Mouse (Mus musculus) spleen, postnatal 36 days (tissue): ENCODE data around the gene Slc25a12.

Experiments used
- DNase-seq, 2 experiments: peaks; one replicate each; pipeline ENCODE4 v3.0.0; 2022; ENCODE audit warnings: low spot score in 2 of 2, mixed read lengths in 1 of 2

Gene Slc25a12

DNA sequence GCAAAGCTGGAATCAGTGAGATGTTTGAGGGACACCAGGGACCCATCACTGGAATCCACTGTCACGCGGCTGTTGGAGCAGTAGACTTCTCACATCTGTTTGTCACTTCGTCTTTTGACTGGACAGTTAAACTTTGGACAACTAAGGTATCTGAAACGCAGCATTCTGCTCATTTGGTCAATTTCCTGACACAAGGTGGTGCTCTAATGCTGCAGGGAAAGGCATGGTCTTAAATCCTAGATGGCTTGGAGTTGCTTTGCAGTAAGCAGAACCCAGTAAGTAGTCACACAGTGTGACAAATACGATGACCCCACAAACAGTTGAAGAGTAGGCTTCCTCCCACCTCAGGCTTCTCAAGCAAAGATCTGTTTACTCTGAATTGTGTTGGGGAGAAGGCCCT is 116.7 kb downstream of the Slc25a12 start:
- DNase-seq, result no peak

- DNase-seq, result no peak
These were observed 119.5 kb downstream of the Slc25a12 start for GRCm38 (mm10) chr2:71248071-71248470.

DNA sequence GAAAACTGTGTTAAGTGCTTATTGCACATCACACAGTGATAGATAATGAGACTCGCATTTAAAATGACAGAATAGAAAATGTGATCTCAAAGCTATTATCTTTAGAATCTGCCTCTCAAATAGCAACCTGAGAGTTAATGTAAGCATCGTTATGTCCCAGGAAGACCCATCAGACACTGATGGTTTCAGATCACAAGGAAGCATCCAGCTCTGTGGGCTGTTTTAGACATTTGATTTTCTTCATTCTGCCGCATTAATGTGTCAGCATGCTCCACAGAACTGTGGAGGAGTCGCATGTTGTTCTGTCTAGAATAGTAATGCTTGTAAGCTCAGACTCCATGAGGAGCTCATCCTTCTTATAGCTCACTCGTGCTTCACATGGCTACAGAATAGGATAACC is 121.5 kb downstream of the Slc25a12 start:
- DNase-seq, result no peak

DNA sequence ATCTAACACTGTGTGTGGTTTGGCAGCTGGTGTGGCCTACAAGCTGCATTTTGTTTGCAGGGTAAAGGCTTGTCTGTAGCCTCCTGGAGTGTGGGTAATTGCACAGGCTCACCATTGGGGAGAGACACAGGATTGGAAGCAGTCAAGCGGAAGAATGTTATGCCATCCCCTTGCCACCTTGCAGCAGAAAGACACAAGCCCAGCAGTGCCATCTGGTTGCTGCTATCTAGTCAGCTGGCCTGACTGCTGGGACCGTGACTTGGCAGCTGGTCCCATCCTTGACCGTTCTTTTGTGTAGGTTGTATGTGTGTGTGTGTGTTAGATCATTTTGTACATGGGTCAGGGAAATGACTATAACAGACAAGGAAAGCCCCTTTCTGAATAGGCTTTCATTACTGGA is 122.1 kb downstream of the Slc25a12 start:
- no peak for DNase-seq

DNA sequence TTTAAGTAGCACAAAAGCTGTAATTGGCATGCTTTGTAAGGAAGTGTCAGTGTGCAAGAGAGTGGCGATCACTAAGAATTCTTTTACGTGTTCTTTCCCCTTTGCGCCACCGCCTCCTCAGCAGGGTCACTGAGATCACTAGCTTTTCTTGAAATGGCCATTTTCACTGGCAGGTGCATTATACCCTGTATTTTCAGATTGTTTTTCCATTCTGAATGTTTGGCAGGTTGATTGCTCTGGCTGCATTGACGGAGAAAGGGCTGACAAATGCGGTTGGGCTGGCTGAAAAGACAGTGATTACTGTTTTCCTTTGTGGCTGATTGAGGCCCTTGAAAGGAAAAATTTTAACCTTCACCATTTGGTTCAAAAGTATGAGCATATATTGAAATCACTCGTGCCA is 122.7 kb downstream of the Slc25a12 start:
- no peak for DNase-seq

GRCm38 (mm10) chr2:71243058-71243672 is 124.4 kb downstream of the Slc25a12 start:
- DNase-seq, result no peak

GRCm38 (mm10) chr2:71242180-71242579 is 125.4 kb downstream of the Slc25a12 start:
- DNase-seq, result no peak

GRCm38 (mm10) chr2:71241505-71241904 is 126.0 kb downstream of the Slc25a12 start:
- no peak for DNase-seq

GRCm38 (mm10) chr2:71236009-71236408 is 131.5 kb downstream of the Slc25a12 start:
- no peak for DNase-seq

- no peak for DNase-seq
These were observed 132.1 kb downstream of the Slc25a12 start for GRCm38 (mm10) chr2:71235420-71235819.

GRCm38 (mm10) chr2:71232976-71233375 is 134.6 kb downstream of the Slc25a12 start:
- DNase-seq, result no peak

DNA sequence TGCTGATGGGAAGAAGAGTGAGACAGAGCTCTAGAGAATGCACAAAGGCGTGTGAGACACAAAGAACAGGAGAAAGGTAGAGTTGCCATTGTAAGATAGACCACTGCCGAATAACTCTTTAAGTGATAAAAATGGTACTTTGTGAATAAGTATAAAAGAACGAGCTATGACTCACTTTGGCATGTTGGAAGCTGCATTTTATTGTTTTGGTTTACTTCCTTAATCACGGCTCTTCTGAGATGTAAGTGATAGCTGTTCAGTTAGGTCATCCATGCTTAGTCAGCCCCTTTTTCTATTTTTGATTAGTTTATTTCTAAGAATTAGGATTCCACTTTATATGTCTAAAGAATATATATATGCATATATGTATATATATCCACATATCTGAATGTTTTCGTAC is 135.6 kb downstream of the Slc25a12 start:
- DNase-seq, result no peak

DNA sequence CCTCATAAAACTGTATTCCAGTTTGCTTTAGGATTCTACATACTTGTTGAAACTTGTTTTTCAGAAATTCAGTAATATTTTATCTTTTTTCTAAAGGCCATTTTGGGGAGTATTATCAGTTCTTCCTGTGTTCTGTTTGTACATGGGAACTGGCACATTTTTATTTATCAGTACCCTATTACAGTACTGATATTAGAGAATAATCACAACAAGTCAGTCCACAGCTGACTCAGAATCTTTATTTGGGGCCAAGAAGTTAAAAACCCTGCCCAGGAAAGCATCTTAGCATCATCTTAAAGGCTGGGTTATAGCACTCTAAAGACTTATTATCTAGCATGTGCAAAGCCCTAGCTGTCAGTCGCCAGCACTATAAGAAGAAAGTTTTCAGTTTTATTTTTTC is 137.9 kb downstream of the Slc25a12 start:
- no peak for DNase-seq

- no peak for DNase-seq
These were observed 140.2 kb downstream of the Slc25a12 start for GRCm38 (mm10) chr2:71227398-71227797.
